Mouse (Mus musculus) embryonic fibroblast, embryonic 13.5 days (primary cell): Measurements from ENCODE around the gene Pcsk4.

Experiments used
- CTCF ChIP-seq: IDR thresholded peaks from 2 replicates; pipeline ENCODE4 v1.5.1; 2011; ENCODE audit warnings: mild to moderate bottlenecking, control low read depth, low read length, moderate library complexity, borderline replicate concordance; ENCODE audit not compliant: insufficient read depth
- POLR2A ChIP-seq: IDR thresholded peaks from 2 replicates; pipeline ENCODE4 v1.6.1; 2011; ENCODE audit warnings: low read depth, mild to moderate bottlenecking, control low read depth, low read length, moderate library complexity

- TF ChIP-seq POLR2A (peak; percentile 36; the same call in 1 of the 2 replicates), CTCF (no peak)
Observed at GRCm38 (mm10) chr10:80330084-80330483, 786 bp upstream of the Pcsk4 start.
